ENCODE assay signal across 28 mouse cellular contexts in the genomic region with DNA sequence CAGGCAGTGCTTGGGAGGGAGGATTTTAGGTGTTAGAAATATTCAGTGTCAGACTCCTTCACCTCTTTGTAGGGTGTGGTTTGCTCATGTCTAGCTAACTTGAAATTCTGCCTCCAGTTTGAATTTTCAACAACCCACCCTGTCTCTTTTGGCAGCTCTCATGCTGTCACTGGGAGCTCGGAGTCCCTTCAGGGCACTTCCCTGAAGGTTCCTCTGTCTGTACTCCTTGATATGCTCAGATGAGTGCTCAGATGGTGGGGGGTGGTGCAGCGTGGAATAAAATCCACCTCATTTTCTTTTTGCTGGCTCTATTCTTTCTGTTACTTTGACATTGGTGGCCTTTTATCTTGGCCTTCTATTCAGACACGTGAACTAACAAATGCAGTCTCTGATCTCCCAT.
A peak's percentile ranks its signal among the peaks of the same experiment; 100 is the strongest.
DNase-seq lines count a peak whose midpoint lies in the region; ATAC-seq and TF ChIP-seq lines count a peak whose summit lies in the region.
"Had no signal": no experiment of that assay in that cellular context is flagged by ENCODE, and none has a peak within 500 bp of the region (broad histone marks: within the 10 kb centered on the region; RNA-seq: fewer than 3 reads in every experiment).

No protein-coding gene starts in this region.

- WGBS in forebrain, embryonic 15.5 days, result 55% methylated on average over 3 of the region's 3 CpGs
- WGBS in forebrain, embryonic 11.5 days, result 74% methylated on average over 3 of the region's 3 CpGs
- 49% methylated on average over 3 of the region's 3 CpGs for WGBS in midbrain, embryonic 15.5 days
- 65% methylated on average over 3 of the region's 3 CpGs for WGBS in midbrain, embryonic 13.5 days
- 46% methylated on average over 3 of the region's 3 CpGs for WGBS in midbrain, postnatal 0 days

- H3K27ac ChIP-seq in forebrain, embryonic 15.5 days (replicated peaks), result no peak overlapping the region
- H3K27ac ChIP-seq in forebrain, embryonic 11.5 days (ENCODE audit: low read depth, low read length), result no peak overlapping the region
- H3K27ac ChIP-seq in midbrain, embryonic 15.5 days, result peak overlapping the region; percentile 43; the same call in 1 of the 2 replicates
- no peak overlapping the region for H3K27ac ChIP-seq in midbrain, embryonic 13.5 days
- peak overlapping the region; percentile 18; the same call in 1 of the 2 replicates for H3K27ac ChIP-seq in midbrain, postnatal 0 days (ENCODE audit: low read depth, low read length)
- H3K27ac ChIP-seq: embryonic facial prominence, embryonic 12.5 days; embryonic facial prominence, embryonic 15.5 days; heart, adult 2 months; heart, embryonic 10.5 days; heart, embryonic 13.5 days; hindbrain, embryonic 14.5 days; hindbrain, postnatal 0 days had no signal

- DNase-seq in forebrain, embryonic 11.5 days (ENCODE audit: low spot score), result no peak
- DNase-seq in frontal cortex, postnatal 36 days (ENCODE audit: low spot score in 2 of 2), result no peak
- no peak for DNase-seq in midbrain, postnatal 0 days (ENCODE audit: low spot score)
- DNase-seq: adrenal gland, adult 8-10 months; adrenal gland, postnatal 25 days; cerebellum, adult 11 months; cerebellum, adult 2 months; cerebellum, adult 9-11 months; cerebellum, postnatal 25 days; gastrocnemius, postnatal 10 days; gastrocnemius, postnatal 36 days; heart, adult 2 months; heart, postnatal 14 days; heart, postnatal 4 days had no signal

- TF ChIP-seq CTCF in midbrain, postnatal 0 days (IDR thresholded peaks at IDR 0.05), result no peak

- H3K4me3 ChIP-seq in forebrain, embryonic 15.5 days, result no peak overlapping the region
- no peak overlapping the region for H3K4me3 ChIP-seq in forebrain, embryonic 11.5 days (ENCODE audit: low read depth, low read length)
- H3K4me3 ChIP-seq in midbrain, embryonic 15.5 days, result no peak overlapping the region
- H3K4me3 ChIP-seq in midbrain, embryonic 13.5 days (replicated peaks), result no peak overlapping the region
- H3K4me3 ChIP-seq in midbrain, postnatal 0 days (ENCODE audit: low read depth, low read length), result no peak overlapping the region
- H3K4me3 ChIP-seq: embryonic facial prominence, embryonic 12.5 days; embryonic facial prominence, embryonic 15.5 days; heart, adult 2 months; heart, embryonic 10.5 days; heart, embryonic 13.5 days had no signal

- H3K36me3 ChIP-seq in forebrain, embryonic 15.5 days, result peaks cover 34% of the 10 kb centered on the region
- H3K36me3 ChIP-seq in forebrain, embryonic 11.5 days (ENCODE audit: control insufficient read depth, insufficient read depth, low read length), result no peaks in the 10 kb centered on the region
- H3K36me3 ChIP-seq in midbrain, embryonic 15.5 days (replicated peaks), result peaks cover 6% of the 10 kb centered on the region; the same call in 1 of the 2 replicates
- peaks cover 29% of the 10 kb centered on the region for H3K36me3 ChIP-seq in midbrain, embryonic 13.5 days
- H3K36me3 ChIP-seq in midbrain, postnatal 0 days (ENCODE audit: insufficient read depth, low read length), result peaks cover 14% of the 10 kb centered on the region

- ATAC-seq in forebrain, embryonic 15.5 days (replicated peaks), result 0 out of 2 replicates have a peak, but pooled peaks have one; percentile 43
- no peak for ATAC-seq in forebrain, embryonic 11.5 days (replicated peaks; ENCODE audit: low FRiP score)
- ATAC-seq in frontal cortex, adult (ENCODE audit: low TSS enrichment), result peak; percentile 64; the same call in 1 of the 2 replicates
- peak; percentile 56 for ATAC-seq in midbrain, embryonic 15.5 days (replicated peaks)
- ATAC-seq in midbrain, embryonic 13.5 days, result no peak
- ATAC-seq in midbrain, postnatal 0 days (ENCODE audit: low FRiP score), result peak; percentile 49; the same call in 1 of the 2 replicates
- no peak for ATAC-seq in megakaryocyte-erythroid progenitor cell, adult 5-6 weeks (replicated peaks; ENCODE audit: low FRiP score, low TSS enrichment, poor library complexity, severe bottlenecking)
- ATAC-seq: activated CD4-positive, CD25-positive, alpha-beta regulatory T cell, adult 4 months; forebrain, embryonic 14.5 days; hindbrain, postnatal 0 days; inflammation-experienced regulatory T-cells, adult 6 months had no signal

- H3K9ac ChIP-seq in forebrain, embryonic 15.5 days (replicated peaks), result no peak overlapping the region
- H3K9ac ChIP-seq in forebrain, embryonic 11.5 days (ENCODE audit: low read length), result no peak overlapping the region
- H3K9ac ChIP-seq in midbrain, embryonic 15.5 days, result no peak overlapping the region
- no peak overlapping the region for H3K9ac ChIP-seq in midbrain, embryonic 13.5 days (replicated peaks)
- H3K9ac ChIP-seq in midbrain, postnatal 0 days (replicated peaks; ENCODE audit: low read length, poor library complexity, severe bottlenecking), result no peak overlapping the region
- H3K9ac ChIP-seq: embryonic facial prominence, embryonic 12.5 days; embryonic facial prominence, embryonic 15.5 days; heart, embryonic 13.5 days; hindbrain, embryonic 14.5 days had no signal

- no peak overlapping the region for H3K4me2 ChIP-seq in forebrain, embryonic 15.5 days (replicated peaks)
- no peak overlapping the region for H3K4me2 ChIP-seq in forebrain, embryonic 11.5 days (ENCODE audit: low read depth, low read length, severe bottlenecking)
- H3K4me2 ChIP-seq in midbrain, embryonic 15.5 days, result no peak overlapping the region
- H3K4me2 ChIP-seq in midbrain, embryonic 13.5 days (replicated peaks), result no peak overlapping the region
- no peak overlapping the region for H3K4me2 ChIP-seq in midbrain, postnatal 0 days (ENCODE audit: low read depth, low read length, poor library complexity, severe bottlenecking)
- H3K4me2 ChIP-seq: embryonic facial prominence, embryonic 12.5 days; embryonic facial prominence, embryonic 15.5 days; heart, embryonic 13.5 days; hindbrain, embryonic 14.5 days had no signal

- H3K27me3 ChIP-seq in forebrain, embryonic 15.5 days, result no peaks in the 10 kb centered on the region
- no peaks in the 10 kb centered on the region for H3K27me3 ChIP-seq in forebrain, embryonic 11.5 days (ENCODE audit: control insufficient read depth, insufficient read depth, low read length)
- no peaks in the 10 kb centered on the region for H3K27me3 ChIP-seq in midbrain, embryonic 15.5 days (replicated peaks)
- H3K27me3 ChIP-seq in midbrain, embryonic 13.5 days, result no peaks in the 10 kb centered on the region
- no peaks in the 10 kb centered on the region for H3K27me3 ChIP-seq in midbrain, postnatal 0 days (ENCODE audit: insufficient read depth, low read length)
- H3K27me3 ChIP-seq: embryonic facial prominence, embryonic 12.5 days; embryonic facial prominence, embryonic 15.5 days; heart, embryonic 13.5 days had no signal

- no peaks in the 10 kb centered on the region for H3K9me3 ChIP-seq in forebrain, embryonic 15.5 days
- H3K9me3 ChIP-seq in forebrain, embryonic 11.5 days (ENCODE audit: control insufficient read depth, low read length), result no peaks in the 10 kb centered on the region
- H3K9me3 ChIP-seq in midbrain, embryonic 15.5 days, result no peaks in the 10 kb centered on the region
- H3K9me3 ChIP-seq in midbrain, embryonic 13.5 days, result no peaks in the 10 kb centered on the region
- no peaks in the 10 kb centered on the region for H3K9me3 ChIP-seq in midbrain, postnatal 0 days (ENCODE audit: low read length)
- H3K9me3 ChIP-seq: embryonic facial prominence, embryonic 12.5 days; embryonic facial prominence, embryonic 15.5 days; heart, embryonic 10.5 days; heart, embryonic 13.5 days had no signal

- H3K4me1 ChIP-seq in forebrain, embryonic 15.5 days, result no peaks in the 10 kb centered on the region
- H3K4me1 ChIP-seq in forebrain, embryonic 11.5 days (replicated peaks; ENCODE audit: control insufficient read depth, insufficient read depth, low read length), result no peaks in the 10 kb centered on the region
- 0 out of 2 replicates have a peak, but pooled peaks cover 5% of the 10 kb centered on the region for H3K4me1 ChIP-seq in midbrain, embryonic 15.5 days
- no peaks in the 10 kb centered on the region for H3K4me1 ChIP-seq in midbrain, embryonic 13.5 days (replicated peaks)
- H3K4me1 ChIP-seq in midbrain, postnatal 0 days (ENCODE audit: insufficient read depth, low read length), result no peaks in the 10 kb centered on the region
- H3K4me1 ChIP-seq: embryonic facial prominence, embryonic 12.5 days; embryonic facial prominence, embryonic 15.5 days; heart, embryonic 10.5 days; heart, embryonic 13.5 days had no signal

Comparison
In these comparisons a context has a peak if more than half of its experiments do, and no peak if none do; other contexts are left out.
1. ATAC-seq: peak in forebrain, embryonic 15.5 days (single experiment), frontal cortex, adult (single experiment), midbrain, embryonic 15.5 days (single experiment) and midbrain, postnatal 0 days (single experiment); none in forebrain, embryonic 11.5 days (single experiment), midbrain, embryonic 13.5 days (single experiment) and megakaryocyte-erythroid progenitor cell, adult 5-6 weeks (single experiment).
2. H3K27ac ChIP-seq: peak in midbrain, embryonic 15.5 days (single experiment) and midbrain, postnatal 0 days (single experiment); none in forebrain, embryonic 15.5 days (single experiment), forebrain, embryonic 11.5 days (single experiment) and midbrain, embryonic 13.5 days (single experiment).